Mouse (Mus musculus) MN1 (cell line): Measurements from ENCODE around the gene Usp9y.

Experiments
- DNase-seq: peaks from one replicate; pipeline ENCODE4 v3.0.0-alpha.2; 2016; ENCODE audit warnings: low spot score

Gene Usp9y

GRCm38 (mm10) chrY:1459682-1460081 is at the start of gene Usp9y:
Gene Usp9y (minus strand): TSS chrY:1459782.
- no peak for DNase-seq

GRCm38 (mm10) chrY:1293708-1294107 is 165.9 kb downstream of the Usp9y start:
- no peak for DNase-seq

GRCm38 (mm10) chrY:1286171-1286795 is 173.3 kb downstream of the Usp9y start, which contains the start of gene Ddx3y:
Gene Ddx3y (minus strand): TSS chrY:1286629.
- no peak for DNase-seq

- no peak for DNase-seq
Measured at GRCm38 (mm10) chrY:1285735-1286134, 173.8 kb downstream of the Usp9y start.
